Mouse (Mus musculus) MEL (cell line): ENCODE results near the gene Nrxn2. TPM values are rescaled to one million over a fixed set of nuclear protein-coding genes. Genes with fewer than 3 reads are reported as not detected.

Experiments used
- DNase-seq: peaks from one replicate; pipeline ENCODE4 v3.0.0; 2011; ENCODE audit warnings: low read depth, low spot score
- H3K27ac ChIP-seq: 2 replicates; pipeline ENCODE4 v1.5.1; 2012; ENCODE audit warnings: low read depth, mild to moderate bottlenecking, control low read depth, low read length, moderate library complexity; ENCODE audit not compliant: control insufficient read depth
- H3K27me3 ChIP-seq, 2 experiments: fragments of 150-350 bp in 1 of 2; sonication (generic) in 1 of 2; 2 replicates each; pipeline ENCODE4 v1.6.1; 2012; ENCODE audit warnings: low read length in 2 of 2, mild to moderate bottlenecking in 2 of 2, improper control_type of control experiment in 1 of 2, moderate library complexity in 1 of 2; ENCODE audit not compliant: insufficient read depth in 2 of 2, control insufficient read depth in 1 of 2
- H3K36me3 ChIP-seq, 2 experiments: 2 replicates each; pipeline ENCODE4 v1.6.1; 2012 to 2014; ENCODE audit warnings: low read length in 2 of 2, improper control_type of control experiment in 1 of 2, inconsistent platforms in 1 of 2, mild to moderate bottlenecking in 1 of 2; ENCODE audit not compliant: insufficient read depth in 2 of 2, control insufficient read depth in 1 of 2
- H3K4me1 ChIP-seq, 2 experiments: fragments of 150-350 bp in 1 of 2; sonication (generic) in 1 of 2; 2 replicates each; pipeline ENCODE4 v1.6.1; 2012; ENCODE audit warnings: low read length in 2 of 2, improper control_type of control experiment in 1 of 2, mild to moderate bottlenecking in 1 of 2; ENCODE audit not compliant: insufficient read depth in 2 of 2, control insufficient read depth in 1 of 2
- H3K4me3 ChIP-seq, 2 experiments: fragments of 150-350 bp in 1 of 2; sonication (generic) in 1 of 2; 2 replicates each; pipeline ENCODE4 v1.5.1; 2012; ENCODE audit warnings: low read depth in 2 of 2, low read length in 2 of 2, mild to moderate bottlenecking in 2 of 2, moderate library complexity in 2 of 2, control low read depth in 1 of 2, improper control_type of control experiment in 1 of 2; ENCODE audit not compliant: control insufficient read depth in 1 of 2, insufficient read depth in 1 of 2
- H3K79me2 ChIP-seq: 2 replicates; pipeline ENCODE4 v1.6.1; 2012; ENCODE audit warnings: mild to moderate bottlenecking, low read length, moderate library complexity; ENCODE audit not compliant: control insufficient read depth, poor library complexity, insufficient read depth
- H3K9ac ChIP-seq: 2 replicates; pipeline ENCODE4 v1.6.1; 2012; ENCODE audit warnings: low read depth, mild to moderate bottlenecking, control low read depth, low read length, moderate library complexity; ENCODE audit not compliant: control insufficient read depth, poor library complexity, severe bottlenecking
- H3K9me3 ChIP-seq: fragments of 150-350 bp; sonication (generic); replicated peaks from 2 replicates; pipeline ENCODE4 v1.6.1; 2012; ENCODE audit warnings: mild to moderate bottlenecking, low read length, improper control_type of control experiment, moderate library complexity; ENCODE audit not compliant: insufficient read depth
- E2F4 ChIP-seq: IDR thresholded peaks from 2 replicates; pipeline ENCODE4 v1.6.1; 2011; ENCODE audit warnings: low read depth, low read length, improper control_type of control experiment, borderline replicate concordance
- ETS1 ChIP-seq: IDR thresholded peaks from 2 replicates; pipeline ENCODE4 v1.6.1; 2012; ENCODE audit warnings: low read depth, mild to moderate bottlenecking, inconsistent platforms, low read length, improper control_type of control experiment, moderate library complexity
- GABPA ChIP-seq: IDR thresholded peaks from 2 replicates; pipeline ENCODE4 v1.6.1; 2012; ENCODE audit warnings: low read depth, mild to moderate bottlenecking, inconsistent platforms, low read length, improper control_type of control experiment, moderate library complexity
- HCFC1 ChIP-seq: IDR thresholded peaks from 2 replicates; pipeline ENCODE4 v1.6.1; 2012; ENCODE audit warnings: low read depth, mild to moderate bottlenecking, inconsistent platforms, low read length, improper control_type of control experiment, moderate library complexity
- JUND ChIP-seq: IDR thresholded peaks from 2 replicates; pipeline ENCODE4 v1.6.1; 2011; ENCODE audit warnings: low read depth, mild to moderate bottlenecking, improper control_type of control experiment, low read length
- KAT2A ChIP-seq: conservative IDR thresholded peaks from 2 replicates; pipeline ENCODE4 v1.6.1; 2012; ENCODE audit warnings: low read depth, low read length, improper control_type of control experiment, inconsistent platforms
- MAFK ChIP-seq: IDR thresholded peaks from 2 replicates; pipeline ENCODE4 v1.6.1; 2011; ENCODE audit warnings: low read depth, mild to moderate bottlenecking, low read length, improper control_type of control experiment, borderline replicate concordance
- MEF2A ChIP-seq: IDR thresholded peaks from 2 replicates; pipeline ENCODE4 v1.6.1; 2014; ENCODE audit warnings: low read depth, mild to moderate bottlenecking, inconsistent platforms, low read length, improper control_type of control experiment; ENCODE audit not compliant: poor library complexity, insufficient replicate concordance, severe bottlenecking; ENCODE audit errors: extremely low read depth
- POLR2AphosphoS5 ChIP-seq: IDR thresholded peaks from 2 replicates; pipeline ENCODE4 v1.6.1; 2012; ENCODE audit warnings: low read depth, borderline replicate concordance, mild to moderate bottlenecking, inconsistent platforms, low read length, moderate library complexity, mixed read lengths
- TCF12 ChIP-seq: IDR thresholded peaks from 2 replicates; pipeline ENCODE4 v1.6.1; 2014; ENCODE audit warnings: low read depth, mild to moderate bottlenecking, inconsistent platforms, low read length, improper control_type of control experiment, moderate library complexity
- USF2 ChIP-seq, 2 experiments: IDR thresholded peaks; 2 replicates each; pipeline ENCODE4 v1.6.1; 2011 to 2012; ENCODE audit warnings: improper control_type of control experiment in 2 of 2, low read length in 2 of 2, borderline replicate concordance in 1 of 2, inconsistent platforms in 1 of 2, low read depth in 1 of 2, mild to moderate bottlenecking in 1 of 2; ENCODE audit not compliant: insufficient read depth in 1 of 2
- polyA plus RNA-seq, 2 experiments: library from polyadenylated mRNA; stranded (reverse) in 1 of 2; unstranded in 1 of 2; fragments of >175 nt in 1 of 2; fragments of >200 nt in 1 of 2; gene quantifications; 2 replicates each; pipeline versions ENCODE4 v1.2.1 to v1.2.4; 2012; ENCODE audit warnings: low replicate concordance in 2 of 2, low read depth in 1 of 2; ENCODE audit not compliant: insufficient read length in 2 of 2, insufficient read depth in 1 of 2, missing spikeins in 1 of 2
- total RNA-seq: library from RNA; depleted of rRNA; stranded (reverse); fragments of 300-350 nt; gene quantifications from 2 replicates; pipeline ENCODE4 v1.2.3, GENCODE M21; 2012

Nrxn2 gene
- total and polyA plus RNA-seq, 3 experiments: 0.39 to 0.42 TPM; not detected in 1

GRCm38 (mm10) chr19:6421211-6421590 lies 2.7 kb downstream of the Nrxn2 start:
- DNase-seq: no peak
- no peak overlapping the region for H3K27ac ChIP-seq
- H3K9ac ChIP-seq: no peak overlapping the region
- no peaks in the 10 kb centered on the region for H3K27me3 ChIP-seq
- no peaks in the 10 kb centered on the region for H3K79me2 ChIP-seq
- no peaks in the 10 kb centered on the region for H3K9me3 ChIP-seq
- no peaks in the 10 kb centered on the region for H3K4me1 ChIP-seq
- TF ChIP-seq GABPA: no peak
- H3K36me3 ChIP-seq: no peaks in the 10 kb centered on the region
- H3K4me3 ChIP-seq: no peak overlapping the region

- H3K27ac ChIP-seq: no peak overlapping the region
- no peak for DNase-seq
- H3K4me3 ChIP-seq: no peak overlapping the region
- TF ChIP-seq TCF12 (no peak), MAFK (no peak), USF2 (IDR thresholded peaks at IDR 0.05; ENCODE audit: borderline replicate concordance in 1 of 2, insufficient read depth in 1 of 2, low read depth in 1 of 2, low read length in 2 of 2) (no peak), JUND (no peak), POLR2AphosphoS5 (no peak), E2F4 (no peak)
- H3K79me2 ChIP-seq: no peaks in the 10 kb centered on the region
- H3K27me3 ChIP-seq: no peaks in the 10 kb centered on the region
- no peaks in the 10 kb centered on the region for H3K9me3 ChIP-seq
- no peaks in the 10 kb centered on the region for H3K4me1 ChIP-seq
- H3K36me3 ChIP-seq: no peaks in the 10 kb centered on the region
- H3K9ac ChIP-seq: no peak overlapping the region
Observed at GRCm38 (mm10) chr19:6422014-6422413, 3.5 kb downstream of the Nrxn2 start.

- no peaks in the 10 kb centered on the region for H3K27me3 ChIP-seq
- TF ChIP-seq POLR2AphosphoS5: no peak
- TF ChIP-seq ETS1: no peak
- TF ChIP-seq HCFC1: no peak
- TF ChIP-seq TCF12: no peak
- TF ChIP-seq MEF2A: no peak
- no peak for TF ChIP-seq KAT2A
- TF ChIP-seq, all 39 proteins: peak for 0
Observed at GRCm38 (mm10) chr19:6423241-6423640, 4.7 kb downstream of the Nrxn2 start.

More at GRCm38 (mm10) chr19:6423241-6423640, 4.7 kb downstream of the Nrxn2 start:
- no peak overlapping the region for H3K27ac ChIP-seq
- no peak overlapping the region for H3K4me3 ChIP-seq
- no peaks in the 10 kb centered on the region for H3K79me2 ChIP-seq
- no peak for DNase-seq
- no peaks in the 10 kb centered on the region for H3K9me3 ChIP-seq
- no peaks in the 10 kb centered on the region for H3K4me1 ChIP-seq
- H3K9ac ChIP-seq: no peak overlapping the region
- H3K36me3 ChIP-seq: no peaks in the 10 kb centered on the region
